Mouse (Mus musculus): ENCODE results near the gene Senp6.
"Not testable (repeated sequence)": the region's sequence is repeated elsewhere in the genome, so short reads cannot be mapped to it uniquely, and the experiment has no call there.

Gene Senp6

GRCm38 (mm10) chr9:80066367-80067220, at the start of gene Senp6:
Senp6 (plus strand) TSS chr9:80066903.
- DNase-seq (ENCODE audit: low spot score): peak; percentile 52

GRCm38 (mm10) chr9:80020429-80020828, 46.3 kb upstream of the Senp6 start:
- DNase-seq (ENCODE audit: low spot score): no peak

DNA sequence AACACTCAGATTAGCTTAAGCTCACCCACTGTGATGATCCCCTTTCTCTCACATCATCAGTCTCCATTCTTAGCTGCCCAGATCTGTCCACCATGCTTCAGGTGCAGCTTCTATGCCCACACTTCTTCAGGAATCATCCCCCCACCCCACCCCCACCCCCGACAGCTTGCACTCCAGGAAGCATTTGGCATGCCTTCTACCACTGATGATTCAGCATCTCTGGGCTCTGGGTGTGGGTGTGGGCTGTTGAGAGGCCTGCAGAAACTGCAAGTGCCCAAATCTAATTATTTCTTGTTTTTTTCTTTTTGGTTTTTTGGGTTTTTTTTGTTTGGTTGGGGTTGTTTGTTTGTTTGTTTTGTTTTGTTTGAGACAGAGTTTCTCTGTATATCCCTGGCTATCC, 45.1 kb upstream of the Senp6 start:
- DNase-seq (ENCODE audit: low spot score): no peak

- no peak for DNase-seq (ENCODE audit: low spot score)
These were observed 43.9 kb upstream of the Senp6 start for GRCm38 (mm10) chr9:80022821-80023220.

DNA sequence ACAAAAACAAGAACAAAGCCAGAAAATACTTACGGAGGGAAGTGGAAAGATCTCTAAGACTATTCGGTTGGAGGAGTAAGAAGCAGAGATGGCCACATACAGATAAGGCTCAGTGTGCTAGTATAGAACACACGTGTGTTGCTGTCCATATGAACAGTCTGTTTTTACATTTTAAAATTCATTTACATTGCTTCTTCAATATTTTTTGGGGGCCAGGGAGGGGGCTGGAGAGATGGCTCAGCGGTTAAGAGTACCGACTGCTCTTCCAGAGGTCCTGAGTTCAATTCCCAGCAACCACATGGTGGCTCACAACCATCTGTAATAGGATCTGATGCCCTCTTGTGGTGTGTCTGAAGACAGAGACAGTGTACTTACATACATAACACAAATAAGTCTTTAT, 41.4 kb upstream of the Senp6 start:
- DNase-seq (ENCODE audit: low spot score): not testable (repeated sequence)

- peak; percentile 82 for DNase-seq (ENCODE audit: low spot score)
These were observed 40.7 kb upstream of the Senp6 start for GRCm38 (mm10) chr9:80026017-80026416.

GRCm38 (mm10) chr9:80026581-80027021, 40.1 kb upstream of the Senp6 start:
- no peak for DNase-seq (ENCODE audit: low spot score)

- DNase-seq (ENCODE audit: low spot score): no peak
These were observed 29.3 kb upstream of the Senp6 start for GRCm38 (mm10) chr9:80037262-80037996.

GRCm38 (mm10) chr9:80037997-80038383, 28.7 kb upstream of the Senp6 start:
- DNase-seq (ENCODE audit: low spot score): no peak

DNA sequence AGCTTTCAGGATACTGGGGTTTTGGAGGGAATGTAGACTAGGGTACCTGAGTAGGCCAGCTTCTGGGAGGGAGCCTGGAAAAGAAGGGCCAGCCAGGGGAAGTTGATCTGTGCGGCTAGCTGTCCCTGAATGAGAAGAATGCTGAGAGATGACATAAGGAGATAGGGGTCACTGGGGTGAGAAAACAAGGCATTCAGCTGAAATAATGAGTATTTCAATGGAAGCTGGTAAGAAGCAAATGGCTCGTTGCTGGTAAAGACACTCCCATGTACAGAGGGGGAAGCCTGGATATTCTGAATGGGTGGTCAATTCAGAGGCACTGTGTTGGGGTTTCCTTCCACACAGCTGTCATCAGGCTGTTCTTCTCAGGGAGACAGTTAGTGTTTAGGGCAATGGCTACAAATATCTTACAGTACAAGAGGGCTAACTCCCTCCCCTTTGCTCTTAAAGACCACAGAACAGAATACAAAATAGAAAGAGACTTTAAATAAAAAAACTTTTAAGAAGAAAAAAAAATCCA, 27.3 kb upstream of the Senp6 start:
- no peak for DNase-seq (ENCODE audit: low spot score)

DNA sequence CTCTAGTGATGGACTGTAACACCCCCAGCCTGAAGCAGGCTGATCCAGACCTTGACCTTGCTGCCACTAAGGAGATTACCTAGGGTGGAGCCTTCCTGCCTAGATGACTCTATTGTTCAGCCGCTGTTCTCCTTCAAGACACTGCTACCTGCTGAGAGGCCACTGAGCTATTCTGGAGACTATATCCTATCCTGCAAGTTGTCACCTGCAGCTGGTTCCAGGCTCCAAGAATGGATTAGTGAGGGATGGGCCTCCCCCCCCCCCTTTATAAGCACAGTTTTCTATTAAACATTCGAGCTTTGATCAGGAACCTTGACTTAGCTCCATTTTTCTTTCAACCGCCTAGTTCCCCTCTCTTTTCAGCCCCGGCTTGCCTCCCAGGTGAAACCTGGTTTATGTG, 22.4 kb upstream of the Senp6 start:
- not testable (repeated sequence) for DNase-seq (ENCODE audit: low spot score)

DNA sequence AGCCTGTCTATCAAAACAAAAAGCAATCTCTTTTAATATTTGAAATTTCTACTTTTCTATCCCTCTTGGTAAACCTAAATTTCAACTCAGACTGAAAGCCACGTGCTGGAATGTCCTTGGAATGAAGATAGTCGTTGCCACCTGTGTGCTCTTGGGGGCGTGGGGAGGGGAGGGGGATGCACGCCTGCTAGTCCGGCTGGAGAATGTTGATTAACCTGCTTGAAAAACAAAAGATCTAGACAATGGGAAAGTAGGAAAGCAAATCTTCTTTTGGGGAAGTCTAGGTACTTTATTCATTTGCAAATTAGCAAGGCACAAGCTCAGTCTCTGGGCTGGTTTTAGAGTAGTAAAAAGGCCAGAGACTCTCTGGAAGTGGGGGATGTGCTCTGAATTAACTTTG, 17.4 kb upstream of the Senp6 start:
- DNase-seq (ENCODE audit: low spot score): not testable (repeated sequence)

DNA sequence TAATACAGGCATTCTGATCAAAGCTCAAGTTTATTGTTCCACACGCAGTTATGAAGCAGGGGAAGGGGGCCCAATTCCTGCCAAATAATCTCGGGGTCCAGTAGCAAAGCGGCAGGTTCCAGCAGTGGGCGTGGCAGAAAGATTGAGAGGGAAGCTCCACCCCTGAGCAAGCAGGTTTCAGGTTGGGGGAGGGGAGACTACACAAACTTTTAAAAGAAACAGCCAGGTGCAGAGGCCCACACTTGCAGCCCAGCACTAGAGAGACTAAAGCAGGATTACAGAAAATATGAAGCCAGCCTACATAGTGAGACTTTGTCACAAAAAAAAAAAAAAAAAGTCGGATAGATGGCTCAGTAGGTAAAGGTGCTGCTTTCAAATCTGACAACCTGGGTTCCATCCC, 13.8 kb upstream of the Senp6 start:
- DNase-seq (ENCODE audit: low spot score): no peak

DNA sequence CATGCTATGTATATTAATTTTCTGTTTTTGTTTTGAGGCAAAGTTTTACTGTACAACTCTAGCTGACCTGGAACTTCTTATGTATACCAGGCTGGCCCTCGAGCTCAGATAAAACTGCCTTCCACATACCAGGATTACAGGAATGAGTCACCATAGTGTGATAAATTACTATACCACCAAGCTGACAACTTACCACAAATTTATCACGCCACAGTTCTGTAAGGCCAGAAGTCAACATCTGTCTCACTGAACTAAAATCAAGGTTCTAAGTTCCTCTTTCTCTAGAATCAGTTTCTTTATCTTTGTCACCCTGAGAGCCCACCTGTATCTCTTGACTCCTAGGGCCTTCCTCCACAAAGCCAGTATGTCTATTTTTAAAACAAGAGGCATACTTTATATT, 9.0 kb upstream of the Senp6 start:
- no peak for DNase-seq (ENCODE audit: low spot score)

DNA sequence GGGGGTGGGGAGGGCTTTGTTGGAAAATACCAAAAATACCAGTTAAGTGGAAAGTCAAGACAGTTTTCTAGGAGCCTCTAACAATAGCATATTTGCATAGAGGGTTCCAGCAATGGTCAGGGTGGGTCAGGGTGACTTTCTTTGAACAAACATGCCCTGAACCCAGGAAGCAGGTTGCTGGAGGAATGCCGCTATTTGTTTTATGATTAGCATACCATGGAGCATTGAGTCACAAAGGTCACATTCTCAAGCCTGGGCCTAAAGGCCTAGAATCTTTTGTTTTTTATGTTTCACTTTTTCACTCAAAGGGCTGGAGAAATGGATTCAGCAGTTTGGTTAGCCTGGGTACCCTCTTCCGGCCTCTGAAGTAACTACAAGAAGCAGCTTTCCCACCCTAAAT, 1.2 kb upstream of the Senp6 start:
- not testable (repeated sequence) for DNase-seq (ENCODE audit: low spot score)

GRCm38 (mm10) chr9:80067221-80068027, 721 bp downstream of the Senp6 start:
- peak; percentile 60 for DNase-seq (ENCODE audit: low spot score)

GRCm38 (mm10) chr9:80068028-80068515, 1.4 kb downstream of the Senp6 start:
- no peak for DNase-seq (ENCODE audit: low spot score)

- no peak for DNase-seq (ENCODE audit: low spot score)
These were observed 2.1 kb downstream of the Senp6 start for GRCm38 (mm10) chr9:80068735-80069315.

DNA sequence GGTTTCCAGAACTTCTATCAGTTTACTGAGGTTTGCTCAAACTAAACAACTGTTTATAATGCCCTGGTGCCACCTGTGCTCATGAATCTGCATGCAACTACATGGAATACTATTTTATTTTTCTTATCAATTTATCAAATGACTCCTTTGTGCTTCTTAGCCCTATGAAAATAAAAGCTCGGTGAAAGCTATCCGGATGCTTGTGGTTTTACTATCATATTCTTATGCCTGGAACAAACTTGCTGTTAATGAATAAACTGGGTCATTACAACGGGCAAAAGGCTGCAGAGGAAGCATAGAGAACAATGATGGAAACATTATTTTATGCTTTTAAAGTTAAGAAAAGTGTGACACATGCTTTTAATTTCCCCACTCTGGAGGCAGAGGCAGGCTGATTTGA, 3.3 kb downstream of the Senp6 start:
- DNase-seq (ENCODE audit: low spot score): no peak

- no peak for DNase-seq (ENCODE audit: low spot score)
These were observed 4.9 kb downstream of the Senp6 start for GRCm38 (mm10) chr9:80071616-80072015.

DNA sequence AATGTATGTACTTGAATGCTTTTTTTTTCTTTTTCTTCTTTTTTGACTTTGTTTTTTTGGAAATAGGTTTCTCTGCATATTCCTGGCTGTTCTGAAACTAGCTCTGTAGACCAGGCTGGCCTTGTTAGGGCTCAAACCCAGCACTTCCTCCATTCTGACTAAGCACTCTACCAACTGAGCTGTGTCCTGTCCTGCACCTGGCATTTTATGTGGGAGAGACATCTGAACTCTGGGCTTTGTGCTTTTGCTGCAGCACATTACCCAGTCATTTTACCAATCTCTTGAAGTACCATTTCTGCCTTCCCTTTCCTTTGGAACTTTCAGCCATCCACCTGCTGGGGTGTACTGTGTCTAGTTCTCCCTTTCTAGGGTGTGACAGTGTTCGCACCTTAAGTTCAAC, 7.4 kb downstream of the Senp6 start:
- no peak for DNase-seq (ENCODE audit: low spot score)

DNA sequence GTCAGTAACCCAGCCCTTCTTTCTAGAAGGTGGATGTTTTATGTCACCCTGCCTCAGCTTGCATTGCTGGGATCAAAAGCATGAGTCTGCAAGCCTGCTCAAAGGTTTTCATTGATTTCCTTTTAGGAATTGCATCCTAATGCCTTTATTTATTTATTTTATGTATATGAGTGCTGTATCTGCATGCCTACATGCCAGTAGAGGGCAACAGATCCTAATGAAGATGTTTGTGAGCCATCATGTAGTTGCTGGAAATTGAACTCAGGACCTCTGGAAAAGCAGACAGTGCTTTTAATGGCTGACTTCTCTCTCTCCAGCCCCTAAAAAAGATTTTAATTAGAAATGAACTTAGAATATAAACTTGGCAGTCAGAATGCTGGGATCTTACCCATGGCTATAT, 8.2 kb downstream of the Senp6 start:
- DNase-seq (ENCODE audit: low spot score): peak; percentile 22
